Mouse (Mus musculus) lung, postnatal 0 days (tissue): ENCODE measurements around the gene Socs4. TPM values are rescaled to one million over a fixed set of nuclear protein-coding genes. Genes with fewer than 3 reads are reported as not detected.

Experiments used
- ATAC-seq: fragments of 200-750 bp; cut with Nextera tagmentation; 2 replicates; pipeline ENCODE4 v1.8.0; 2017; ENCODE audit warnings: moderate library complexity
- DNase-seq: peaks from one replicate; pipeline ENCODE4 v3.0.0-alpha.2; 2016; ENCODE audit warnings: low spot score
- H3K27ac ChIP-seq: fragments of 300-500 bp; sonication (generic); 2 replicates; pipeline ENCODE4 v1.5.1; 2014; ENCODE audit warnings: antibody characterized with exemption, mild to moderate bottlenecking, low read length, mixed read lengths
- H3K27me3 ChIP-seq: fragments of 300-500 bp; sonication (generic); replicated peaks from 2 replicates; pipeline ENCODE4 v1.6.1; 2014; ENCODE audit warnings: low read length, mixed read lengths; ENCODE audit not compliant: insufficient read depth
- H3K36me3 ChIP-seq: fragments of 300-500 bp; sonication (generic); 2 replicates; pipeline ENCODE4 v1.6.1; 2014; ENCODE audit warnings: low read length, mixed read lengths; ENCODE audit not compliant: insufficient read depth
- H3K4me1 ChIP-seq: fragments of 300-500 bp; sonication (generic); 2 replicates; pipeline ENCODE4 v1.6.1; 2014; ENCODE audit warnings: antibody characterized with exemption, low read depth, low read length, mixed read lengths; ENCODE audit not compliant: insufficient read depth
- H3K4me2 ChIP-seq: fragments of 300-500 bp; sonication (generic); replicated peaks from 2 replicates; pipeline ENCODE4 v1.6.1; 2014; ENCODE audit warnings: low read depth, mild to moderate bottlenecking, low read length, moderate library complexity, mixed read lengths
- H3K4me3 ChIP-seq: fragments of 300-500 bp; sonication (generic); 2 replicates; pipeline ENCODE4 v1.5.1; 2014; ENCODE audit warnings: low read depth, low read length
- H3K9ac ChIP-seq: fragments of 300-500 bp; sonication (generic); replicated peaks from 2 replicates; pipeline ENCODE4 v1.6.1; 2014; ENCODE audit warnings: low read depth, mild to moderate bottlenecking
- H3K9me3 ChIP-seq: fragments of 300-500 bp; sonication (generic); 2 replicates; pipeline ENCODE4 v1.6.1; 2016; ENCODE audit warnings: low read length, mixed read lengths
- CTCF ChIP-seq: IDR thresholded peaks from 2 replicates; pipeline ENCODE4 v1.5.1; 2016; ENCODE audit warnings: antibody characterized with exemption, mild to moderate bottlenecking
- EP300 ChIP-seq: IDR thresholded peaks from 2 replicates; pipeline ENCODE4 v1.6.1; 2016; ENCODE audit warnings: antibody characterized with exemption, mild to moderate bottlenecking, control low read depth
- WGBS: fragments of 180-500 bp; shearing (Covaris S2); extraction: QIAGEN DNeasy Blood & Tissue Kit; methylation state at CpG from one replicate; pipeline ENCODE4 v1.1.7; 2014; 5-methylcytosine and 5-hydroxymethylcytosine counted together
- polyA plus RNA-seq: library from polyadenylated mRNA; unstranded; fragments of >200 nt; fragmentation: Nextera tagmentation; extraction: Ambion mirVana; gene quantifications from 2 replicates; pipeline ENCODE4 v1.2.1, GENCODE M21; 2015

Socs4 gene
- polyA plus RNA-seq, 1 experiment from 2014 or later = 2.5 TPM

GRCm38 (mm10) chr14:47341811-47342291, 65.1 kb downstream of the Socs4 start:
- Histone ChIP-seq H3K9me3 (no peaks in the 10 kb centered on the region), H3K9ac (no peak overlapping the region), H3K27ac (no peak overlapping the region), H3K4me3 (no peak overlapping the region), H3K36me3 (no peaks in the 10 kb centered on the region), H3K4me1 (no peaks in the 10 kb centered on the region), H3K27me3 (no peaks in the 10 kb centered on the region), H3K4me2 (no peak overlapping the region)
- DNase-seq (peak; percentile 36), ATAC-seq (peak; percentile 35; the same call in 1 of the 2 replicates)
- no peak for TF ChIP-seq CTCF
- no peak for TF ChIP-seq EP300
- WGBS = 44% methylated on average over 4 of the region's 4 CpGs

Other genes with a start within 250 kb of the Socs4 start
- gene Gch1, start 87.5 kb upstream of the Socs4 start, polyA plus RNA-seq = 9.7 and 11.6 TPM in 2 replicates
- 2.7 and 3.0 TPM in 2 replicates for gene Wdhd1, start 74 bp upstream of the Socs4 start, polyA plus RNA-seq
- gene Mapk1ip1l, start 21.3 kb downstream of the Socs4 start, polyA plus RNA-seq = 19.9 and 23.9 TPM in 2 replicates
- 332 and 359 TPM in 2 replicates for gene Lgals3, start 90.8 kb downstream of the Socs4 start, polyA plus RNA-seq
- gene Dlgap5, start 141.5 kb downstream of the Socs4 start, polyA plus RNA-seq = 2.0 and 2.3 TPM in 2 replicates
- 18.1 and 20.0 TPM in 2 replicates for gene Fbxo34, start 173.5 kb downstream of the Socs4 start, polyA plus RNA-seq